Mouse (Mus musculus): ENCODE measurements around the gene Tm9sf4.

The Tm9sf4 gene

GRCm38 (mm10) chr2:153157270-153157669 is 3.8 kb upstream of the Tm9sf4 start:
- no peak for ATAC-seq (ENCODE audit: low TSS enrichment)

- ATAC-seq (ENCODE audit: low TSS enrichment), result no peak
Measured at GRCm38 (mm10) chr2:153160133-153160532, 970 bp upstream of the Tm9sf4 start.

GRCm38 (mm10) chr2:153161684-153162080 is 579 bp downstream of the Tm9sf4 start:
- ATAC-seq (ENCODE audit: low TSS enrichment), result peak; percentile 66

- no peak for ATAC-seq (ENCODE audit: low TSS enrichment)
Measured at GRCm38 (mm10) chr2:153167136-153167535, 6.0 kb downstream of the Tm9sf4 start.

GRCm38 (mm10) chr2:153168134-153168820 is 7.2 kb downstream of the Tm9sf4 start:
- no peak for ATAC-seq (ENCODE audit: low TSS enrichment)

GRCm38 (mm10) chr2:153170490-153171224 is 9.6 kb downstream of the Tm9sf4 start:
- ATAC-seq (ENCODE audit: low TSS enrichment), result no peak

GRCm38 (mm10) chr2:153171966-153172365 is 10.9 kb downstream of the Tm9sf4 start:
- no peak for ATAC-seq (ENCODE audit: low TSS enrichment)

- ATAC-seq (ENCODE audit: low TSS enrichment), result no peak
Measured at GRCm38 (mm10) chr2:153175995-153176570, 15.0 kb downstream of the Tm9sf4 start.

- no peak for ATAC-seq (ENCODE audit: low TSS enrichment)
Measured at GRCm38 (mm10) chr2:153177188-153177587, 16.1 kb downstream of the Tm9sf4 start.

GRCm38 (mm10) chr2:153179126-153179860 is 18.2 kb downstream of the Tm9sf4 start:
- peak; percentile 98 for ATAC-seq (ENCODE audit: low TSS enrichment)

- no peak for ATAC-seq (ENCODE audit: low TSS enrichment)
Measured at GRCm38 (mm10) chr2:153179961-153180360, 18.9 kb downstream of the Tm9sf4 start.

GRCm38 (mm10) chr2:153186176-153186591 is 25.1 kb downstream of the Tm9sf4 start:
- peak; percentile 77 for ATAC-seq (ENCODE audit: low TSS enrichment)

GRCm38 (mm10) chr2:153187848-153188247 is 26.7 kb downstream of the Tm9sf4 start:
- no peak for ATAC-seq (ENCODE audit: low TSS enrichment)

GRCm38 (mm10) chr2:153191242-153191641 is 30.1 kb downstream of the Tm9sf4 start:
- ATAC-seq (ENCODE audit: low TSS enrichment), result peak; percentile 92

- no peak for ATAC-seq (ENCODE audit: low TSS enrichment)
Measured at GRCm38 (mm10) chr2:153194255-153194654, 33.2 kb downstream of the Tm9sf4 start.

- ATAC-seq (ENCODE audit: low TSS enrichment), result no peak
Measured at GRCm38 (mm10) chr2:153198485-153198884, 37.4 kb downstream of the Tm9sf4 start.

GRCm38 (mm10) chr2:153199114-153199513 is 38.0 kb downstream of the Tm9sf4 start:
- no peak for ATAC-seq (ENCODE audit: low TSS enrichment)

GRCm38 (mm10) chr2:153202766-153203165 is 41.7 kb downstream of the Tm9sf4 start:
- ATAC-seq (ENCODE audit: low TSS enrichment), result no peak

GRCm38 (mm10) chr2:153208149-153208548 is 47.0 kb downstream of the Tm9sf4 start:
- ATAC-seq (ENCODE audit: low TSS enrichment), result no peak

- ATAC-seq (ENCODE audit: low TSS enrichment), result no peak
Measured at GRCm38 (mm10) chr2:153209286-153209685, 48.2 kb downstream of the Tm9sf4 start.

- ATAC-seq (ENCODE audit: low TSS enrichment), result no peak
Measured at GRCm38 (mm10) chr2:153211451-153211850, 50.3 kb downstream of the Tm9sf4 start.

GRCm38 (mm10) chr2:153213351-153213750 is 52.2 kb downstream of the Tm9sf4 start:
- no peak for ATAC-seq (ENCODE audit: low TSS enrichment)
